Mouse (Mus musculus): Measurements from ENCODE around the gene Gca. TPM values are rescaled to one million over a fixed set of nuclear protein-coding genes. Genes with fewer than 3 reads are reported as not detected.

The Gca gene
- 3.1 and 6.0 TPM in 2 replicates for polyA plus RNA-seq (2012; rRNA removed)

DNA sequence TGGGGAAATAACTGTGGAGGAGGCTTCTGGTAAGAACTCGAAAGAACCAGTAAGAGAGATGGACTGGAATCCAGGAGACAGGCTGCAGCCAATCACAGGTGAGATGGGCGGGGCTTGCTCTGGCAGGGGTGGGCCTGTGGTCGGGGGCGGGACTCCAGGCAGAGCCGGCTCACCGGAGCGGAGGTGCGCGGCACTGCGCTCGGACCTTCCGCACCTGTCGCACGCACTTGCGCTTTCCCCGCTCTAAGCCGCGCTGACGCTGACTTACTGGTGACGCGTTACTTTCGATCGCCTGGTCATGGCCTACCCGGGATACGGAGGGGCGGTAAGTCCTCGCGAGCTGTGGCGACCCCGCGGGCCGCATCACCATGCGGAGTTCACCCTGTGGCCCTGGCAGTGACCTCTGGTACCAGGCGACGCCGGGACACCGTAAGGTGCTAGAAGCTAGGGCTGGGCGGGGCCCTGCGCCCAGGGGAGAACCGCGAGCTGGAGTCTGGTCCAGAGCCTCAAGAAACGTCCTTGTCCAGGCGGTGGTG is at the start of gene Gca:
Gene Gca, plus strand, starts transcription at position 151 of the 536 bp plus-strand sequence.
- WGBS: under 1% methylated on average over 43 of the region's 43 CpGs
- peak within 1 kb of the TSS; percentile 65 for H3K27ac ChIP-seq (ENCODE audit: insufficient read depth, low read depth, low read length)
- peak within 1 kb of the TSS; percentile 99 for H3K4me3 ChIP-seq (ENCODE audit: low read depth, low read length)
- peaks cover 6% of the 10 kb centered on the region; the same call in 1 of the 2 replicates for H3K4me1 ChIP-seq (ENCODE audit: control insufficient read depth, insufficient read depth, insufficient read length, low read length)
- H3K27me3 ChIP-seq (ENCODE audit: control insufficient read depth, insufficient read depth, low read length): no peaks in the 10 kb centered on the region
- TF ChIP-seq CTCF (IDR thresholded peaks at IDR 0.05; ENCODE audit: extremely low read depth, insufficient read length, insufficient replicate concordance, low read depth, low read length) (no peak), POLR2A (IDR thresholded peaks at IDR 0.05; ENCODE audit: low read depth, low read length) (peak; percentile 81; the same call in 1 of the 2 replicates)
- no peaks in the 10 kb centered on the region for H3K36me3 ChIP-seq (ENCODE audit: control insufficient read depth, insufficient read depth, low read length)

DNA sequence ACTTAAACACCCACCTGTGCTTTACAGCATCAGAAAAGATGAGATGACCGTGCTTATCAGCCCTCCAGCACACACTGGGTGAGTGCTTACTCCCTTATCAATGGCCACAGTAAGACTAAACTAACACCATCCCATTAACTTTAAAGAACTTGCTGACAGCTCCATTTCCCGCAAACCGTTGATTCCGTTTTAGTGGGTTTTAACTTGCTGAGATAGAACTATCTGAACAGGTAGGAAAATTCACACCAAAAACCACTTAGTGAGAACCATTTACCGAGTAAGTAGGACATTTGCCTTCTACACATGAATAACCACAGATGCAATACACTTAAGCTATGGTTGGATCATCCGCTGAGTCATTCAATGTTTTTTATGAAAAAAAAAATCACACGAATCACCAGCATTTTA is 45.1 kb upstream of the Gca start:
- H3K27me3 ChIP-seq (ENCODE audit: control insufficient read depth, insufficient read depth, low read length): no peaks in the 10 kb centered on the region

DNA sequence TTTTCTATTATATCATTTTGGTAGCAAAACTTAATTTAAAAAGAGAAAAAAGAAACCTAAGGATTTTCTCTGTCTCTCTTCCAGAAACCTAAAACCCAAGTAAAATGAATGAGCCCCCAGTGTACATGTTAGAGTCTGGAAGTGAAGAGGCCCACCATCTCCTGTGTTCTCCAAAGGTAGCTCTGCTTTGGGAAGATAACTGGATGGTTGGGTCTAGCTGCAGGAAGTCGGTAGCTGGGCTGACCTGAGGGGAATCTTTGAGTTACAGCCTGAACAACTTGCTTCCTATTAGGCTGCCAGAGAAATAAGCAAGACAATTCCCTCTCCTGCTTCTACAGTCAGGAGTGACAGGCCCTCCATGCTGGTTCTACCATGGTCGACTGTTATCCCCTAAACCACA is 44.4 kb upstream of the Gca start:
- 70% methylated on average over 2 of the region's 2 CpGs for WGBS
- H3K36me3 ChIP-seq (ENCODE audit: control insufficient read depth, insufficient read depth, low read length): peaks cover 33% of the 10 kb centered on the region
- H3K4me1 ChIP-seq (ENCODE audit: control insufficient read depth, insufficient read depth, insufficient read length, low read length): no peaks in the 10 kb centered on the region
- TF ChIP-seq POLR2A (IDR thresholded peaks at IDR 0.05; ENCODE audit: low read depth, low read length) (no peak), CTCF (IDR thresholded peaks at IDR 0.05; ENCODE audit: extremely low read depth, insufficient read length, insufficient replicate concordance, low read depth, low read length) (no peak)
- H3K27me3 ChIP-seq (ENCODE audit: control insufficient read depth, insufficient read depth, low read length): no peaks in the 10 kb centered on the region
- no peak overlapping the region for H3K4me3 ChIP-seq (ENCODE audit: low read depth, low read length)
- H3K27ac ChIP-seq (ENCODE audit: insufficient read depth, low read depth, low read length): no peak overlapping the region

More for the DNA sequence above, 45.1 kb upstream of the Gca start:
- H3K36me3 ChIP-seq (ENCODE audit: control insufficient read depth, insufficient read depth, low read length): peaks cover 37% of the 10 kb centered on the region
- no peak overlapping the region for H3K27ac ChIP-seq (ENCODE audit: insufficient read depth, low read depth, low read length)
- WGBS: 78% methylated on average over 7 of the region's 7 CpGs
- H3K4me1 ChIP-seq (ENCODE audit: control insufficient read depth, insufficient read depth, insufficient read length, low read length): no peaks in the 10 kb centered on the region
- TF ChIP-seq POLR2A (IDR thresholded peaks at IDR 0.05; ENCODE audit: low read depth, low read length): no peak
- no peak for TF ChIP-seq CTCF (IDR thresholded peaks at IDR 0.05; ENCODE audit: extremely low read depth, insufficient read length, insufficient replicate concordance, low read depth, low read length)
- H3K4me3 ChIP-seq (ENCODE audit: low read depth, low read length): no peak overlapping the region

DNA sequence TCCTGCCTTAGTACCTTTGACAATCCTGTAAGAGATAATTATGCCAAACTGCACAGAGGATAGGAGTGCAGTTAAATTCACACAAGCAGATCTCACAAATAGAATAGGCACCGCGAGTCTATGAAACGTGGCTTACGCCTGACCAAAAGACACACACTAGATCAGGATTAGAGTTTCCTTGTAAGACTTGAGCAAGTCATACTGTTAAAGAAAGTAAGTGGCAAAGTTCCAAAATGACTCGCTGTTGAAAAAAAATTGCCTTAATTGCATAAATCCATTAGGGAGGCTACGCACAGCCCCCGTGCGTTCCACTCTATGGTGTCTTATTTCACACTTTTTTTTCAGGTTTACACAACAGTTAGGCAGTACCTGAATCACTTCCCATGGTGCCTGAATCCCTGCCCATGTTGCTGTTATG is 41.1 kb upstream of the Gca start:
- no peak overlapping the region for H3K27ac ChIP-seq (ENCODE audit: insufficient read depth, low read depth, low read length)
- H3K27me3 ChIP-seq (ENCODE audit: control insufficient read depth, insufficient read depth, low read length): no peaks in the 10 kb centered on the region
- H3K36me3 ChIP-seq (ENCODE audit: control insufficient read depth, insufficient read depth, low read length): peaks cover 27% of the 10 kb centered on the region
- no peaks in the 10 kb centered on the region for H3K4me1 ChIP-seq (ENCODE audit: control insufficient read depth, insufficient read depth, insufficient read length, low read length)
- no peak overlapping the region for H3K4me3 ChIP-seq (ENCODE audit: low read depth, low read length)
- TF ChIP-seq CTCF (IDR thresholded peaks at IDR 0.05; ENCODE audit: extremely low read depth, insufficient read length, insufficient replicate concordance, low read depth, low read length) (no peak), POLR2A (IDR thresholded peaks at IDR 0.05; ENCODE audit: low read depth, low read length) (no peak)
- WGBS: 85% methylated on average over 8 of the region's 8 CpGs

DNA sequence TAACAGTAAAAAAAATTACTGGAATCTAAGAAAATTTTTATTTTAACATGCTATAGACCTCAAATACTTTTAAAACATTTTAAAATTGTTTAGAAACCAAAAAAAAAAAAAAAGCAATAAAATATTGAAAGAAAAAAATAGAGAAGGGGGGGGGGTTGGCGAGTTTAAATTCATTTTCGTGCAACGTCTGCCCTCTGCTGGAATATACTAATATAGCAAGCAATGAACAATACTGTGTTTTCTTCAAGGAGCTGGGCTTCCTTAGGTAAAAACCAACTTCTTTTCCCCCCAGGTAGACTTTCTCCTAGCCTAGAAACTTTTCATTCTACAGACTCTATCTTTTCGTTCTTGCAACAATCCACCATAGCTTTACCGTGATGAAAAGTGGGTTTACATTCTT is 36.4 kb upstream of the Gca start:
- no peaks in the 10 kb centered on the region for H3K4me1 ChIP-seq (ENCODE audit: control insufficient read depth, insufficient read depth, insufficient read length, low read length)
- 13% methylated on average over 5 of the region's 5 CpGs for WGBS
- no peak for TF ChIP-seq POLR2A (IDR thresholded peaks at IDR 0.05; ENCODE audit: low read depth, low read length)
- no peak for TF ChIP-seq CTCF (IDR thresholded peaks at IDR 0.05; ENCODE audit: extremely low read depth, insufficient read length, insufficient replicate concordance, low read depth, low read length)
- H3K27me3 ChIP-seq (ENCODE audit: control insufficient read depth, insufficient read depth, low read length): no peaks in the 10 kb centered on the region
- H3K4me3 ChIP-seq (ENCODE audit: low read depth, low read length): no peak overlapping the region
- H3K27ac ChIP-seq (ENCODE audit: insufficient read depth, low read depth, low read length): no peak overlapping the region
- H3K36me3 ChIP-seq (ENCODE audit: control insufficient read depth, insufficient read depth, low read length): peaks cover 34% of the 10 kb centered on the region

DNA sequence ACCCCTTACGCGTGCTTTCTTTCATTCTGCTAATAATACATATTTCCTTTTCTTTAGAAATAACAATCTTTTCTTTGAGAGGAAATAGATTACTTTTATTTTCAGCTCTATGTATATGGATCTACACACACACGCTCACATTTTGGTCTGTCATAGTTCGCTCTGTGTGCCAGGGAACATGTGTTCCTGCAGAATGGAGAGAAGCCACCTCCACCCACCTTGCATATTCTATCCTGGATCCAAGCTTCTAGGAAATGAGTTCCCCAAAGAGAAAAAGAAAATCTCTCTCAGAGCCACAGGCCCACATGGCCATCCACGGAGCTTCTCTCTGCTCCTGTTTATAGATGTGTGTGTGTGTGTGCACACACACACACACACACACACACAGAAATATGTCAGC is 35.7 kb upstream of the Gca start:
- WGBS: 91% methylated on average over 5 of the region's 5 CpGs
- Histone ChIP-seq H3K27ac (ENCODE audit: insufficient read depth, low read depth, low read length) (no peak overlapping the region), H3K36me3 (ENCODE audit: control insufficient read depth, insufficient read depth, low read length) (peaks cover 33% of the 10 kb centered on the region), H3K27me3 (ENCODE audit: control insufficient read depth, insufficient read depth, low read length) (no peaks in the 10 kb centered on the region), H3K4me3 (ENCODE audit: low read depth, low read length) (no peak overlapping the region), H3K4me1 (ENCODE audit: control insufficient read depth, insufficient read depth, insufficient read length, low read length) (no peaks in the 10 kb centered on the region)
- TF ChIP-seq POLR2A (IDR thresholded peaks at IDR 0.05; ENCODE audit: low read depth, low read length) (no peak), CTCF (IDR thresholded peaks at IDR 0.05; ENCODE audit: extremely low read depth, insufficient read length, insufficient replicate concordance, low read depth, low read length) (no peak)

DNA sequence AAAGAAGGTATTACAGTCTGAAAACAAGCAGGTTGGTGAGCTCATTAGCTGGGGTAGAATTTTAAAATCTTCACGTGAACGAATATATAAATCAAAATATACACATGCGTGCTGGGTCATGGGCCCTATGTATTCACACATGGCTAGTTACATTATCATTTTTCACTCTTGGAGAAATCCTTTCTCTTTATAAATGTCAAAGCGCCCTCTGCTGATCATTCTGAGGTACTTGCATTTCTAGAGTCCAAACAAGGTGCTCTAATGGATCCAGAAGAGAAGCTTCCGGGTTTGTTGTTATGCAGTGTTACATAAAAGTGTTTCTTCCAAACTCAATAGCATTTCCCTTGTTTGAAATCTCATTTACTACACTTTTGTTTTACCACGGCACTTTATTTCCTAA is 33.6 kb upstream of the Gca start:
- H3K27me3 ChIP-seq (ENCODE audit: control insufficient read depth, insufficient read depth, low read length): no peaks in the 10 kb centered on the region
- peaks cover 39% of the 10 kb centered on the region for H3K36me3 ChIP-seq (ENCODE audit: control insufficient read depth, insufficient read depth, low read length)
- 24% methylated on average over 6 of the region's 6 CpGs for WGBS
- H3K4me1 ChIP-seq (ENCODE audit: control insufficient read depth, insufficient read depth, insufficient read length, low read length): no peaks in the 10 kb centered on the region
- no peak for TF ChIP-seq CTCF (IDR thresholded peaks at IDR 0.05; ENCODE audit: extremely low read depth, insufficient read length, insufficient replicate concordance, low read depth, low read length)
- no peak for TF ChIP-seq POLR2A (IDR thresholded peaks at IDR 0.05; ENCODE audit: low read depth, low read length)
- H3K27ac ChIP-seq (ENCODE audit: insufficient read depth, low read depth, low read length): no peak overlapping the region
- H3K4me3 ChIP-seq (ENCODE audit: low read depth, low read length): no peak overlapping the region

All from small intestine, adult 2 months (tissue).